Mouse (Mus musculus) hindbrain, embryonic 11.5 days (tissue): ENCODE measurements around the gene Bnipl. TPM values are rescaled to one million over a fixed set of nuclear protein-coding genes. Genes with fewer than 3 reads are reported as not detected.

Experiments
- ATAC-seq: fragments of 200-750 bp; cut with Nextera tagmentation; 2 replicates; pipeline ENCODE4 v1.8.0; 2017; ENCODE audit warnings: mild to moderate bottlenecking, moderate TSS enrichment, moderate library complexity; ENCODE audit not compliant: low FRiP score
- DNase-seq: peaks from one replicate; pipeline ENCODE4 v3.0.0-alpha.2; 2015; ENCODE audit warnings: low spot score
- H3K27ac ChIP-seq: fragments of 300-500 bp; sonication (generic); 2 replicates; pipeline ENCODE4 v1.5.1; 2014; ENCODE audit warnings: mild to moderate bottlenecking, low read depth, low read length
- H3K27me3 ChIP-seq: fragments of 300-500 bp; sonication (generic); 2 replicates; pipeline ENCODE4 v1.6.1; 2014; ENCODE audit warnings: mild to moderate bottlenecking, low read length, moderate library complexity, mixed read lengths; ENCODE audit not compliant: control insufficient read depth, insufficient read depth
- H3K36me3 ChIP-seq: fragments of 300-500 bp; sonication (generic); 2 replicates; pipeline ENCODE4 v1.6.1; 2014; ENCODE audit warnings: mild to moderate bottlenecking, low read length, moderate library complexity, mixed read lengths; ENCODE audit not compliant: control insufficient read depth, insufficient read depth
- H3K4me1 ChIP-seq: fragments of 300-500 bp; sonication (generic); replicated peaks from 2 replicates; pipeline ENCODE4 v1.6.1; 2014; ENCODE audit warnings: low read length, mixed read lengths; ENCODE audit not compliant: control insufficient read depth, insufficient read depth
- H3K4me2 ChIP-seq: fragments of 300-500 bp; sonication (generic); replicated peaks from 2 replicates; pipeline ENCODE4 v1.6.1; 2014; ENCODE audit warnings: mild to moderate bottlenecking, low read depth, low read length
- H3K4me3 ChIP-seq: fragments of 300-500 bp; sonication (generic); 2 replicates; pipeline ENCODE4 v1.5.1; 2014; ENCODE audit warnings: low read depth, low read length
- H3K9ac ChIP-seq: fragments of 300-500 bp; sonication (generic); 2 replicates; pipeline ENCODE4 v1.6.1; 2014; ENCODE audit warnings: low read depth, low read length
- H3K9me3 ChIP-seq: fragments of 300-500 bp; sonication (generic); 2 replicates; pipeline ENCODE4 v1.6.1; 2016; ENCODE audit warnings: low read length; ENCODE audit not compliant: control insufficient read depth
- WGBS: fragments of 180-500 bp; shearing (Covaris S2); extraction: QIAGEN DNeasy Blood & Tissue Kit; methylation state at CpG from one replicate; pipeline ENCODE4 v1.1.7; 2014; 5-methylcytosine and 5-hydroxymethylcytosine counted together
- polyA plus RNA-seq: library from polyadenylated mRNA; unstranded; fragments of >200 nt; fragmentation: Nextera tagmentation; extraction: Ambion mirVana; gene quantifications from 2 replicates; pipeline ENCODE4 v1.2.1, GENCODE M21; 2014

The Bnipl gene
- polyA plus RNA-seq, 1 experiment from 2014 or later: 0.73 TPM

GRCm38 (mm10) chr3:95239022-95239421 is 12.0 kb downstream of the Bnipl start:
- Histone ChIP-seq H3K4me2 (no peak overlapping the region), H3K9me3 (no peaks in the 10 kb centered on the region), H3K27me3 (no peaks in the 10 kb centered on the region), H3K4me3 (no peak overlapping the region), H3K36me3 (0 out of 2 replicates have a peak, but pooled peaks cover 15% of the 10 kb centered on the region), H3K4me1 (no peaks in the 10 kb centered on the region), H3K9ac (no peak overlapping the region), H3K27ac (no peak overlapping the region)
- 92% methylated on average over 6 of the region's 6 CpGs for WGBS
- DNase-seq: no peak
- no peak for ATAC-seq

- Histone ChIP-seq H3K9ac (no peak overlapping the region), H3K4me1 (no peaks in the 10 kb centered on the region), H3K27ac (no peak overlapping the region), H3K4me3 (no peak overlapping the region), H3K27me3 (no peaks in the 10 kb centered on the region), H3K36me3 (0 out of 2 replicates have a peak, but pooled peaks cover 17% of the 10 kb centered on the region), H3K4me2 (no peak overlapping the region), H3K9me3 (no peaks in the 10 kb centered on the region)
- DNase-seq (no peak), ATAC-seq (no peak)
- 92% methylated on average over 8 of the region's 8 CpGs for WGBS
Observed at GRCm38 (mm10) chr3:95237541-95238099, 13.4 kb downstream of the Bnipl start.

GRCm38 (mm10) chr3:95235386-95236301 is 15.3 kb downstream of the Bnipl start:
- Histone ChIP-seq H3K4me1 (peaks cover 8% of the 10 kb centered on the region), H3K9ac (no peak overlapping the region), H3K9me3 (no peaks in the 10 kb centered on the region), H3K27ac (no peak overlapping the region), H3K36me3 (0 out of 2 replicates have a peak, but pooled peaks cover 17% of the 10 kb centered on the region), H3K4me3 (no peak overlapping the region), H3K4me2 (no peak overlapping the region), H3K27me3 (no peaks in the 10 kb centered on the region)
- DNase-seq: no peak
- WGBS: 69% methylated on average over 23 of the region's 23 CpGs
- no peak for ATAC-seq

DNA sequence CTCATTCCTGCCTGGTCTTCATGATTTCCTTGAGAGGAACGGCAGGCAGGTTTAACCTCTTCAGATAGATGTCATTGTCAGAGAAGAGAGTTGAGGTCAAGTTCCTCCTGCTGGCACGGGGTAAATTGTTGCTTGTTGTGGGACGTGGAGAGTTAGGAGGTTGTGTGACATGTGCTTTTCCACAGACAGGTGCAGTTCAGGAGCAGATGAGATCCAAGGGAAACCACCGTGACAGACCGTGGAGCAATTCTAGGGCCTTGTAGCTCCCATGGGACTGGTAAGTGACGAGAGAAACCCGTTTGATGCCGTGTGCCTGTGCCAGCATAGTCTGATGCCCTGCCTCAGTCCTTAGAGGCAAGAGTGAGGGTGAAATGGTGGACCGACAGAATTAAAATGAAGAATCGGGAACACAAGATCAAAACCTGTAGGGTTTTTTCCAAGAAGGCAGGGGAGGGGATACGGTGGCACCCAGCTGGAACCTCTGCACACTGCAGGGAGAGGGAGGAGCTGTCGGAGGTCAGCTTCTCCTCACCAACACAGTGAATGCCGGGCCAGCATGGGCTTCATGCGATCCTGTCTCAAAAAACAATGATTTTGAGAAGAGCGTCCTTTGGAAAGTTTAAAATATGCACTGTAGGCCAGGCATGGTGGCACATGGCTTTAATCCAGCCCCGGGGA is 17.6 kb downstream of the Bnipl start:
- H3K36me3 ChIP-seq: 0 out of 2 replicates have a peak, but pooled peaks cover 17% of the 10 kb centered on the region
- 88% methylated on average over 16 of the region's 16 CpGs for WGBS

DNA sequence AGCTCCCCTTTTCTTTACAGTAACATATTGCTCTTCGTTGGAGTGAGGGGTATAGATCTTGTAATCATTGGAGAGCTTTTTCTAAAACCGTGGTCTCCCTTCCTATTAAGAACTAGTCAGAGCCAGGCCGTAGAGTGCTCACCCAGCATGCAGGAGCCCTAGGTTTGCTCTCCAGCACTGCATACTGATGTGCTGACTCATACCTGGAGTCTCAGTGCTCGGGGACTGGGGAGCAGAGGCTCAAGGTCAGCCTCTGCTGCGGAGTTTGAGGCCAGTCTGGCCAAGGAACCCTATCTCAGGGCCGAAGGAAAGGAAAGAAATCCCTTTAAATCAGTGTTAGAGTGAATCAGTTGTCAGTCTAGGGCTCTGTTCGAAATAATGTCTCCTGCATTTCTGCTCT is 18.2 kb downstream of the Bnipl start:
- Histone ChIP-seq H3K4me2 (no peak overlapping the region), H3K4me3 (no peak overlapping the region), H3K4me1 (peaks cover 9% of the 10 kb centered on the region), H3K36me3 (0 out of 2 replicates have a peak, but pooled peaks cover 13% of the 10 kb centered on the region), H3K9ac (no peak overlapping the region), H3K27me3 (no peaks in the 10 kb centered on the region), H3K27ac (no peak overlapping the region), H3K9me3 (no peaks in the 10 kb centered on the region)
- DNase-seq: no peak
- ATAC-seq: no peak
- WGBS: 91% methylated on average over 7 of the region's 7 CpGs

More for the DNA sequence above, 17.6 kb downstream of the Bnipl start:
- no peak for ATAC-seq
- Histone ChIP-seq H3K4me2 (no peak overlapping the region), H3K9me3 (no peaks in the 10 kb centered on the region), H3K4me1 (peaks cover 9% of the 10 kb centered on the region), H3K4me3 (no peak overlapping the region), H3K27me3 (no peaks in the 10 kb centered on the region), H3K9ac (no peak overlapping the region), H3K27ac (no peak overlapping the region)
- no peak for DNase-seq

- 83% methylated on average over 13 of the region's 13 CpGs for WGBS
- DNase-seq (no peak), ATAC-seq (no peak)
- Histone ChIP-seq H3K4me3 (peak within 1 kb of the TSS; percentile 17), H3K4me1 (peaks cover 9% of the 10 kb centered on the region), H3K27me3 (no peaks in the 10 kb centered on the region), H3K4me2 (peak within 1 kb of the TSS; percentile 89), H3K27ac (peak within 1 kb of the TSS; percentile 89), H3K36me3 (0 out of 2 replicates have a peak, but pooled peaks cover 6% of the 10 kb centered on the region), H3K9ac (peak within 1 kb of the TSS; percentile 74), H3K9me3 (no peaks in the 10 kb centered on the region)
Observed at GRCm38 (mm10) chr3:95231298-95232221, 19.4 kb downstream of the Bnipl start, which contains the start of gene Mllt11. TSS of gene Mllt11 (minus strand) at chr3:95232171.

DNA sequence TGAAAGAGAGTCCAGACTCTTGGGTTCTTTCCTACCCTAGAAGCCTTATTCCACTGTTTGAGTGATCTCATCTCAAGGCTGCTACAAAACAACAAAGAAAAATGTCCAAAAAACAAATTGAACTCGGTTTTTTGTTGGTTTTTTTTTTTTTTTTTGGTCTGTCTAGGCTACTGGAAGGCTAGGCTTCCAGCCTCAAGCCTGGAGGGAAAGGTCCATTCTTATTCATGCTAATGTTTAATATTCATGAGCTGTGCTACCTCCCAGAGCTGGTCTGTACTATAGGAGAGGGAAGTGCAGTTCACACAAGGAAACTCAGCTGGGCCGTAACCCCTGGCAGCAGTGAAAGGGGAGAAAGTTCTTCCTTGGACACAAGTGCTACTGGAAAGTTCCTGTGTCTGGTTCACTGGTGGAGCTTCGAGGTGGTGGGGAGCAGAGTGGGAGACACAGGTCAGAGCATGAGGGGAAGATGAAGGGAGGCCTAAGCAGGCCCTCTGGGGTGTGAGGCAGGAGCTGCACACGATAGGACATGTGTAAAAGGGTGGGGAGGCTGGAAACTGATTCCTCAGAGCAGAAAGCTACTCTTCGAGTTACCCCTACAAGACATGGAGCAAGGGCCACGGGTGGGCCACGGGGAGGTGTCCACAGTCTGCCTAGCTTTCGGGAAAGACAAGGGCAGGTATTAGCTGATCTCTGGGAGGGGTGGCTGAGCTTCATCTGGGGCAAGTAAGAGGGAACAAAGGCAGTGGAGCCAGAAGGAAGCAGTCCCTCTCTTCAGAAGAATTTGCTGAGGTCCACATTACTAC is 20.3 kb downstream of the Bnipl start:
- DNase-seq (peak; percentile 59), ATAC-seq (peak; percentile 53)
- 43% methylated on average over 8 of the region's 8 CpGs for WGBS
- Histone ChIP-seq H3K27me3 (no peaks in the 10 kb centered on the region), H3K27ac (peak overlapping the region; percentile 89), H3K4me2 (peak overlapping the region; percentile 89), H3K4me3 (peak overlapping the region; percentile 68), H3K36me3 (0 out of 2 replicates have a peak, but pooled peaks cover 6% of the 10 kb centered on the region), H3K9ac (peak overlapping the region; percentile 74), H3K4me1 (peaks cover 9% of the 10 kb centered on the region), H3K9me3 (no peaks in the 10 kb centered on the region)
